Mouse (Mus musculus) heart, adult 2 months (tissue): ENCODE measurements around the gene Arhgef1.

Source experiments
- CTCF ChIP-seq: fragments of 200-600 bp; IDR thresholded peaks from 2 replicates; pipeline ENCODE4 v1.8.1; 2022; ENCODE audit warnings: antibody characterized with exemption, mild to moderate bottlenecking, moderate library complexity
- POLR2A ChIP-seq: fragments of 200-500 bp; IDR thresholded peaks from 2 replicates; pipeline ENCODE4 v1.6.1; 2011; ENCODE audit warnings: mild to moderate bottlenecking, low read depth, low read length, control low read depth; ENCODE audit not compliant: insufficient read depth

- no peak for TF ChIP-seq POLR2A
- TF ChIP-seq CTCF: no peak
Observed at GRCm38 (mm10) chr7:24964288-24964687, 61.6 kb downstream of the Arhgef1 start.
